Mouse (Mus musculus) myocyte (in vitro differentiated cells): ENCODE measurements around the gene Scube1.

ENCODE experiments used
- CEBPB ChIP-seq: IDR thresholded peaks from 2 replicates; pipeline ENCODE4 v1.6.1; 2011; ENCODE audit warnings: mild to moderate bottlenecking, moderate library complexity; ENCODE audit not compliant: poor library complexity, insufficient read depth, severe bottlenecking
- POLR2A ChIP-seq: IDR thresholded peaks from one replicate; pipeline ENCODE4 v1.6.1; 2011; ENCODE audit warnings: low read depth, mild to moderate bottlenecking, control low read depth, moderate library complexity; ENCODE audit not compliant: insufficient read length
- POLR2AphosphoS2 ChIP-seq: IDR thresholded peaks from one replicate; pipeline ENCODE4 v1.6.1; 2011; ENCODE audit warnings: low read depth, control low read depth; ENCODE audit not compliant: insufficient read length
- SRF ChIP-seq: IDR thresholded peaks from one replicate; pipeline ENCODE4 v1.6.1; 2011; ENCODE audit warnings: low read depth; ENCODE audit not compliant: control insufficient read depth, insufficient read length
- USF1 ChIP-seq: IDR thresholded peaks from one replicate; pipeline ENCODE4 v1.6.1; 2011; ENCODE audit warnings: low read depth, mild to moderate bottlenecking, control low read depth, moderate library complexity

DNA sequence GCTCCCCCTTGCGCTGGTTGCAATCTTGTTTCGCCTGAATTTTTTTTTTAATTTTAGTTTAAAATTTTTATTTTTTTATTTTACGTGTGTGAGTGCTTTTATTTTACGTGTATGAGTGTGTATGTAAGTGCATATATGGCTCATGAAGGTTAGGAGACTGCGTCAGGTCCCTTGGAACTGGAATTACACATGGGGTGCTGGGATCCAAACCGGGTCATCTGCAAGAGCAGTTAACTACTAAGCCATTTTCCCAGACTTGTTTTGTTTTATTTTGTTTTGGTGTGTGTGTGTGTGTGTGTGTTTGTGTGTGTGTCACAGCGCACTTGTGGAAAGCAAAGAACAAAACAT is 129.5 kb downstream of the Scube1 start:
- no peak for TF ChIP-seq SRF
- no peak for TF ChIP-seq USF1
- TF ChIP-seq CEBPB = no peak
- TF ChIP-seq POLR2AphosphoS2 = no peak
- TF ChIP-seq POLR2A = no peak
